Mouse (Mus musculus): Measurements from ENCODE around the gene Psg22.
"Not testable (repeated sequence)": the region's sequence is repeated elsewhere in the genome, so short reads cannot be mapped to it uniquely, and the experiment has no call there.

The Psg22 gene

DNA sequence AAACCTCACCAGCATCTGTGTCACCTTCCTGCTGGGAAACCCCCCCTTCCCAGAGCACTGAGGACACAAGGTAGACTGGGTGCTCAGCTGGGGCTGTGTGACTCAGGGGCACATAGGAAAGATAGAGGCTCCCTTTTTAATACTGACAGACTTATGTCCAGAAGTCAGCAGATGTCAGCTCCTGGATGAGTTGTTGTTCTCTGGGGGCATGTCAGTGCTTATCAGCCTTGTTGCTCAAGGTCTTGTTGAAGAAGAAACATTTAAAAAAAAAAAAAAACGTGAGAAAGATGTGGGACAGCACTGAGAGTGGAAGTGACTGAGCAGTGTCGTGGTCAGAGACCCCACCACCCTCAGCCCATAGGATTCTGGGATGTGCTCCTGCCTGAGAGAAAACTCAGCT lies at the start of gene Psg22:
TSS of gene Psg22 (plus strand) at position 301 of the 400 bp plus-strand sequence.
- in situ Hi-C loops (cut with MboI): no loop called here

DNA sequence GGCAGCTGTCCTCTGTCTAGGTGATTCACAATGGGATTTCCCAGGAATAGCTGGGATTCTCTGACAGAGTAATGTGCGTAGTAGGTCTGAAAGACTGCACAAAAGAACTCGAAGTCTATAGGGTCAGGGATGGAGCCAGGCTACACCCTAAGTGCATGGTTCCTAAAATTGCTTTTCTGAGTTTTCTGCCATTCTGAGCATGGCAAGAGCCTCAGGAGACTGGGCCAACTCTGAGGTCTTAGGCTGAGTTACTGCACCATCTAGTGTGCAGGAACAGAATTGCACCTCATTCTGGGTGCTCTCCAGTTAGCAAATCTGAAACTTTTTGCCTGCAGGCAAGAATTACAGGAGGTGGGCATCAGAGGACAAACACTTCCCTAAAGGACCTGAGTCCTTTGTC lies 38.1 kb upstream of the Psg22 start:
- in situ Hi-C loops (cut with MboI): no loop called here

DNA sequence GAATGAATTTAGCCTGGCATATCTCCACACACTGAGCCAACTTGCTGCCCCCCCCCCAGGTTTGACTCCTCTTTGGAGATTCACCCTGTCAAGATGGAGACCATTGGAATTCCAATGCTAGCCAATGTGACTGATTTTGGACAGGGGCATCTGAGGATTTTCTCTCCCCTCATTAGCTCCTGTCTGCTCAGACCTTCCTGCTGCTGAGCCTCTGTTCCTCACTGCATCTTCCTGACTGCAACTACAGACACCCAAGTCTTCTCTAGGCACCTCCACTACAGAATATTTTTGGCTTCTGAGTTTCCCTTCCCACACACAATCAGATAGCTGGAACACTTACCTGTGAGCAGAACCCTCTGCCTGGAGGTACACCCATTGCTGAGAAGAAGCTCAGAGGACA lies 32.3 kb upstream of the Psg22 start:
- in situ Hi-C loops (cut with MboI): no loop called here

DNA sequence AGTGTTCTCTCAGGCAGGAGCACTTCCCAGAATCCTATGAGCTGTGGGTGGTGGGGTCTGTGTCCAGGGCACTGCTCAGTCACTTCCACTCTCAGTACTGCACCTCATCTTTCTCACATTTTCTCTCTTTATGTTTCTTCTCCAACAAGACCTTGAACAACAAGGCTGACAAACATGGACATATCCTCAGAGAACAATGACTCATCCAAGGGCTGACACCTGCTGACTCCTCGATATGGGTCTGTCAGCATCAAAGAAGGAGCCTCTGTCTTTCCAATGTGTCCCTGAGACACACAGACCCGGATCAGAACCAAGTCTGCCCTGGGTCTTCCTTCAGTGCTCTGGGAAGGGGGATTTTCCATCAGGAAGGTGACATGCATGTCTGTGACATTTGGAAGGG lies 31.8 kb upstream of the Psg22 start, which contains the start of gene Psg20:
TSS of gene Psg20 (minus strand) at position 101 of the 400 bp plus-strand sequence.
- in situ Hi-C loops (cut with MboI): no loop called here

DNA sequence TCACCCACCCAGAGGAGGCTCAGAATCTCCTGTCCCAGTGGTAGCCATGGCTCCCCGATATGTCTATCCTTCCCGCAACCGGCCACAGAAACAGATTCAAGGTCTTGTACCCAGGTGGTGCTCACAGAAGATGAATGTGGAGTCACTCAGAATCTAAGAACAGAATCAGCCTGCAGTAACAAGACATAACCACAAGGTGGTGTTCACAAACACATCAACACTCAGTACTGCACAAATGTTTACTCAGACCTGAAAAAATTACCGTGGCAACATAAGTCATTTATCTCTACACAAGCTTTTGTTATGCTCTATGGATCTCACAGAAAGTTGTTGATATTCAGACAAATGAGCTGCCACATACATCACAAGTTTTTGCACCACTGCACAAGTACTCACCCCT lies 7.6 kb upstream of the Psg22 start:
- in situ Hi-C loops (cut with MboI): not testable (repeated sequence)

DNA sequence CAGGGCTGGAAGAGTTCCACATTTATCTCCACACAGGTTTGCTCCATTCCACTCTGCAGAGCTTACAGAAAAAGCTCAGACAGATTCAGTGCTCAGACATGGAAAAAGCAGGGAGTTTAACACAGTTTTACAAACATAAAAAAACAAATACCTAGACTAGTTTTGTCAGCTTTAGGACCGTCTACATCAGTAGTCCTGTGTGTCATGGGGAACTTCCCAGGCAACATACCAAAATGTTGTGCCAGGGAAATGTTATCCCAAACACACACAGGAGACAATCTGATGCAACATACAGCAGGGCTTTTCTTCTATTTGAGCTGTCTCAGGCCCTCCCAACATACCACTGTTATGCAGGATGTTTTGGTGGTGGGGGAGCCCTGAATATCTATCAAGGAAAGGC lies 7.0 kb upstream of the Psg22 start:
- in situ Hi-C loops (cut with MboI): no loop called here

DNA sequence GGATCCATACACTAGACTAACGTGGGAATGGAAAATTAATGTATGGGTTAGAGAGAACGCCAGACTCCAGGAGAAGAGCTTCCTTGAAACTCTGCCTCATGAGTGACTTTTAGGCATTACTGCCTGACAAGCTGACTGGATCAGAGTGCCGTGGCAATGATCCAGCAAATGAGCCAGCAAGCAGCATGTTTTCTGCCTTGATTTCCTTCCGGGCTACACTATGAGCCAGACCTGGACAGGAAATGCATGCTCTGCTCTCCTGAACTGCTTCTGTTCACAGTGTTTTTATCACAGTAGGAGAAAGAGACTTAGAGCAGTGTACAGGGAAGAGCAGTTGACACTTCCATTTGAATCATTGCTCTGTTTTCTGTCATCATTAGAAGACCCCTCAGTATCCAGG lies 2.3 kb upstream of the Psg22 start:
- in situ Hi-C loops (cut with MboI): no loop called here

DNA sequence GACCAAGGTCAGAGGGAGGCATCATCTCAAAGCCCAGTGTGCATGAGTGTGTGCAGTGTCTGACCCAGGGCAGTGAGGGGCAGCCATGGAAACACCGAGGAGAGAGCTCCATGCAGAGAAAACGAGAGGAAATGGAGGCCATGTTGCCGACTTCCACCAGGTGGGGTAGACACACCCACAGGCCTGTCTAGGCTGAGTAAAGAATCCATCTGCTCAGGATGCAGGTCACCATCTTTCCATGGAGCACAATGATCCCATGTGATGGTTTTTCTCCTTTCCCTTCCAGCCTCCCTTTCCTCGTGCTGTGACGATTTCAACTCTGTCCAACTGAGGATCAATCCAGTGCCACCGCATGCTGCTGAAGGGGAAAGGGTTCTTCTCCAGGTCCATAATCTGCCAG lies 6.1 kb downstream of the Psg22 start:
- in situ Hi-C loops (cut with MboI): no loop called here

DNA sequence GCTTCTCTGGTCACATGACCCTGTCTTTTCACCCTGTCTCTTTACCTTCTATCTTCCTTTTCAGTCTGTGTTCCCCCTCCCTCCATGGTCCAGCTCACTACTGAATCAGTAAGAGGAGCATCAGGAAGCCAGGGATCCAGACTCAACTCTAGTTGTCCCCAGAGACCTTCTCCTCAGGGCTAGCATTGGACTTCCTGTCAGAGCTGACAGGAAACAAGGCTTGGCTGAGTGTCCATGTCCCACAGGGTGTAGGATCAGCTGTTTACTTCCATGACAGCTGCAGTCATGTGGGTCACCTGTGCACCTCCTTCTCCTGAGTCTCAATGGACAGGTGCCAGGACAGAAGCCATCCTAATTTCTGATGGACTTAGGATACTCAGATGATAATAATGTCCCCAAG lies 8.0 kb downstream of the Psg22 start:
- in situ Hi-C loops (cut with MboI): not testable (repeated sequence)

DNA sequence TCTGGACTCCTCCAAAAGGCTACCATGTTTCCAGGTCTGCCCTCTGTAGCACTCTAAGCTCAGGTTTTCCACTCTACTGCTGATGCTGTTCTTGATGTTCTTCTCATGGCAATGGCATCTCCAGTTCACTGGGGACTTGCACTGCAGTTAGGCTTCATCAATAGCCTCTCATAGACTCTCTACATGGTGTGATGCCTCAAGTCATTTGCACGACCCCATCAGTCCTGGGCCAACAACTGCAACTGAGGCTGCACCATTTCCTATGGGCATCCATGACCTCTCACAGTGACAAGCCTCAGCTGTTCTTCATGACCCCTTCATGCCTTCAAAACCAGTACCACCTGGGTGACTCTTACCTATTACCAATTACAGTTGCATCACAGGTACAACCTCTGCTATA lies 10.5 kb downstream of the Psg22 start:
- in situ Hi-C loops (cut with MboI): no loop called here

DNA sequence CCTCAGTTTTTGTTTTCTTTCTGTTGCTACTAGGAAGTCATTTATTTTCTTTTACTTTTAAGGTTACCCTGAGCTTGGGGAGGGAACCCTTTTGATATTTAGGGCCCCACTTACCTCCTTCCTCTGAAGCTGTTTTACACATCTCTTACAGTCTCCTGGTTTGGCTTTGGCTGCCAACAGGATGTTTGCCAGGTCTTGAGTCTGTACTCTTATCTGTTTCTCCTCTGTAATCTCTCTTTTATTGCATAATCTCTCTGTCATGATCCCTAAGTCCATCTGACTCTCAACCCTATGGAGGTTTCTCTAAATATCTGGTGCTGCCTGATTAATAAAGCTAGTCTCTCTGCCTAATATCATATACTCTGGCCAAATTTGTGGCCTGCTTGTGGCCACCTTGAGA lies 15.2 kb downstream of the Psg22 start:
- in situ Hi-C loops (cut with MboI): no loop called here

DNA sequence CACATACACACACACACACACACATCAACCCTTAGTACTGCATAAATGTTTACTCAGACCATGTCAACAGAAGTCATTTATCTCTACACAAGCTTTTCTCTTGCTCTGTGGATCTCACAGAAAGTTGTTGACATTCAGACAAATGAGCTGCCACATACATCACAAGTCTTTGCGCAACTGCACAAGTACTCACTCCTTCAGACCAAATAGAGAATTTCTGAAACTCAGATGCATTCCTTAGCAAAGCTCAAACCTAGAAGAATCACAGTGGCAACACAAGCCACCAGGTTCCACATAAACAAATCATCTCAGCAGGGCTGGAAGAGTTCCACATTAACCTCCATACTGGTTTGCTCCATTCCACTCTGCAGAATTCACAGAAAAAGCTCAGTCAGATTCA lies 16.6 kb downstream of the Psg22 start:
- in situ Hi-C loops (cut with MboI): no loop called here

DNA sequence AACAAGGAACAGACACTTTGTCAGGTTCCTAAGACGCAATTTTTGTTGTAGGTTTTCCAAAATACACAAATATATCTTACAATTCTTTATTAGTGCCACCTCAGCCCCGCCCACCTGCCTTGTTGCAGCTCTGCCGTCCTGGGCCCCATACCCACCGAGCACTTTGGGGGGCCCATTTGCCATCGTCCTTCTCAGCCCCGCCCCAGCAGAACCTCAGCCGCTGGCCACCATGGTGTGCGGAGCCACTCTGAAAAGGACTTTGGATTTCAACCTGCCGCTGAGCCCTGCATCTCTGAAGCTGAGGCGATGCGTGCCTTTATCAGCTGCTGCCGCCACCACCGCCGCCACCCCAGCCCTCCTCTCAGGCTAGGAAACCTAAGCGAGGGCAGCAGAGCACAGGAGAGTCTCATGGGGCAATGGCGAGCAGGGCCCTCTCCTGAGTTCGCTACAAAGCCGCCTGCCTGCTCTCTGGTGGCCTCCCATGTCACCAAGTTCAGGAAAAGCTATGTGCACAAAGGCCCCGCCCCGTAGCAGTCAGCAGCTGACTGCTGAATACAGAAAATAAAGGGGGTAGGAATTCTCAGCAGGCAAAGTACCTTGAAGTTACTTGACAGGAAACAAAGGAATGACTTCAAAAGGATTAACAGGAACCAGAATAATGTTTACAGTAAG lies 28.4 kb downstream of the Psg22 start:
- in situ Hi-C loops (cut with MboI): no loop called here

DNA sequence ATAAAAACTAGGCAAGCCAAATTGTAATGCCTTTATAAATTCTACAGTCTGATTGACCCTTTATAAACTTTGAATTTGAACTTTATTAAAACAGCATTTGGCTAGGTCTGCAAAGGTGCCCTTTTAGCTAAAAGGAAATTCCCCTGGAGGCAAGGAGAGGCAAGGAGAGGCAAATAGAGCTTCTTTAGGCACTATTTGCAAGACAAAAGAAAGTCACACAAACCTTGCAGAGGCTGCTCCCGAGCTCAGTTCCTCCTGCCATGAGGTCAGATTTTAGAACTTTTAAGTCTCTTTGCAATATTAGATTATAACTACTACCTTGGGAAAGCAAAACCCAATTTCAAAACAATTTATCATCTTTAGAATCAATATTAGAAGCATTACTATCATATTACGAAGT lies 29.5 kb downstream of the Psg22 start:
- in situ Hi-C loops (cut with MboI): not testable (repeated sequence)

DNA sequence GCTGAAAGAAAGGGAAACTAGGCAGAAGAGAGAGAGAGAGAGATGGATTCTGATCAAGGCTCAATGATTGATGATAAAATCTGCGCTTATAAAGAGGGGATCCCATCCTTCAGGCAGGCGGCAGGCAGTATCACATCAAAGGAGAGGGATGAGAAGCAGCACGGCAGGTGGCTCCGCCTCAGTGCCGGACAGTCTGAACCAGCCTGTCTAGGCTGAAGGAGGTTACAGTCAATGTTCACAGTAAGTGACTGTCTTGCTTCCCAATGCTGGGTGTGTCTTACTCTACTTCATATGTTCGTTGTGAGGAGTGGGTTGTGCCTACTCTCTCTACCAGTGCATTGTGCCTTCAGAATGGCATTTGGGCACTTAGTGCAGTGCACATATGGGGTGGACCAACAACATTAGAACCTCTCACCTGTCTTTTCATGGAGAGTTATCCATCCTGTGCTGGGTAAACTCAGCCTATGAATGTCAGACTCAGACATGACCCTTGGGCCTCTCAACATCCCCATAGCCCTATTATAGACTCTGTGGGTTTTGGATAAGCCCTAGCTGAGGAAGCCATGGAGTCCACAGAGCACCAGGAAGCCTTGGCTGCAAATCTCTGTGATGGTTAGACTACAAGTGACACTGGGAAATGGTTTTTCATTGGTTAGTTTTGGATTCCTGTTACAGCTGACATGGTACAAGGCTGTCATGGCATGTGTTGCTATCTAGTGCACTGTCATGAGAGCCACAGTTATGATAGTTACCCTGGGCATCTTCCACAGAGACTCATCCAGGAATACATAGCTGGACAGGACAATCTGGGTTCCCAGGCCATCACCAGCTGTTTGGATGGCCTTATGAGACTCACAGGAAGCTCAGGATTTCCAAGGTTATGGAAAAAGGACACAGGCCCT lies 31.4 kb downstream of the Psg22 start:
- in situ Hi-C loops (cut with MboI): no loop called here

DNA sequence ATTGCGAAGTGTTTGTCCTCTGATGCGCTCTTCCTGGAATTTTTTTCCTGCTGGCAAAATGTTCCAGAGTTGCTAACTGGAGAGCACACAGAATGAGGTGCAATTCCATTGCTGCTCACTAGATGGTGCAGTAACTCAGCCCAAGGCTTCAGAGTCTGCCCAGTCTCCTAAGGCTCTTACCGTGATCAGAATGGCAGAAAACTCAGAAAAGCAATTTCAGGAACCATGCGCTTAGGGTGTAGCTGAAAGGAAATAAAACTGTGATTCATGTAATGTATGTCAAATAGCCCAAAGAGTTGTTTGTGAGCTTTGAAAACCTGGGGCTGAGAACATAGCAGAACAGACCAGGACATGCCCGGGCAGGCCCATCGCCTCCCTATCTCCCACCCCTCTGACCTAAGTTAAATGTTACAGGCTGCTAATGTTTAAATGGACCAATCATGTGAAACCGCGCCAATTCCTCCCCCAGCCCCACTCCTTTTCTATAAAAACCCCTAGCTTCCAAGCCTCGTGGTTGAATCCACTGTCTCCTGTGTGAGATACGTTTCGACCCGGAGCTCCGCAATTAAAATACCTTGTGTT lies 32.1 kb downstream of the Psg22 start:
- in situ Hi-C loops (cut with MboI): loop anchor here (25.0 kb wide), 1 partner anchor 112 kb away; the partner anchor contains the start of gene Pglyrp1

DNA sequence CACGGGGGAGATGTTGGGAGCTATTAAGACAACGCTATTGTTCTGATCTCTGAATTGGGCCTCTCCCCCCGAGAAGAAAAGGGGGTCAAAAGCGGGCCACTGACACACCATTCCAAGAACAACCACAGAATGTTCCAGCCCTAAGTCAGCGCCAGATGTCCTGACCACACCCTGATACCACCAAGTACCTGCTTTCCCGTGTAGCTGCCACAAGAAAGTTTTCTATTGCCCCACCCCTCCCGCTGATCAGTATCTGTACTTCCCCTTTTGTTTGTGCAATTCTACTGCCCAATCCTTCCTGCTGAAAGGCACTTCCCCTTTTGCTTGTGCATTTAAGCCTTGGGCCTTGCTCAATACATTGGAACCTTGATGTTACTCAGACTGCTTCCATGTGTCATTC lies 42.3 kb downstream of the Psg22 start:
- in situ Hi-C loops (cut with MboI): loop anchor here (25.0 kb wide), 1 partner anchor 102 kb away; the partner anchor contains the start of gene Pglyrp1

DNA sequence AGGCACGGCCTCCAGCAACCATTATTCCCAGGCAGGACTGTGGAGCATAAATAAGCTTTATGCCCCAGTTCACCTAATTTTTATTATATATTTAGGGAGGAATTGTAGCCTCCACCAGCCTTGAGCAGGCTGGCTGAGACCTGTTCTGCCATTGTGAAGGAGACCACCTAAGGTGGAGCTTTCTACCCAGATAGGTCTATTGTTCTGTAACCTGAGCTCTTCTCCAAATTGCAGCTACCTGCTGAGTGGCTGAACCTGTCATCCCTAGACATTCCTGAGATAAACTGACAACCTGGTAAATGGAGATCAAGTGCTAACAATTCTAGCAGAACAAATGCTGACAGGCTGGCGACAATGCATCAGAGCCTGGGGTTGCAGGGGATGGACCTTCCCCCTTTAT lies 45.0 kb downstream of the Psg22 start:
- in situ Hi-C loops (cut with MboI): loop anchor here (25.0 kb wide), 1 partner anchor 99 kb away; the partner anchor contains the start of gene Pglyrp1

Data from mature B cell (primary cell).